Mouse (Mus musculus) layer of hippocampus, postnatal 14 days (tissue): Measurements from ENCODE around the gene Mrgprg. TPM values are rescaled to one million over a fixed set of nuclear protein-coding genes. Genes with fewer than 3 reads are reported as not detected.
A peak's percentile ranks its signal among the peaks of the same experiment; 100 is the strongest.

Experiments
- DNase-seq, 2 experiments: peaks; one replicate each; pipeline ENCODE4 v3.0.0; 2021 to 2022; ENCODE audit warnings: low spot score in 2 of 2, mixed read lengths in 1 of 2
- long read RNA-seq, 2 experiments: library from polyadenylated mRNA; stranded (forward); transcript quantifications; one replicate each; pipeline ENCODE4 v2.0.0; 2021
- total RNA-seq, 2 experiments: library from RNA; stranded (reverse); gene quantifications; 2 replicates each; pipeline ENCODE4 v1.2.3; 2021

The Mrgprg gene
- not detected for total RNA-seq
- long read RNA-seq, experiment 1, result 0 reads
- long read RNA-seq, experiment 2, result 0 reads

DNA sequence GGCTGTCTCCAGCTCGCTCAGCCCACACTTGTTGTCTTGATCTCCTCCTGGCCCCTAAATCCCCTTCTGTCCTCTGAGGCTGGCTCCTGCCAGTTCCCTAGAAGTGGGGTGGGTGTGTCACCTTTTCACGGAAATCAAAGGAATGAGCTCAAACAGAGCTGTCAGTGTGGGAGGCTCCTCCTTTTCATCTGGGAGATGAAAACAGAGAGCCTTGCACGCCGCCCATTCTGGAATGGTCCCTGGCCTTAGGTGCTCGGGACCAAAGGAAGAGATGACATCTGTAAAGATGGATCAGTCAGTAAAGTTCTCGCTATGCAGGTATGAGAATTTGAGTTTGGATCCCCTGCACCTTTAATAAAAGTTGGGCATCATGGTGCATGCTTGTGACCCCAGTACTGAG is at the start of gene Mrgprg:
Mrgprg (minus strand) TSS at position 101 of the 400 bp plus-strand sequence.
- DNase-seq, result no peak

DNA sequence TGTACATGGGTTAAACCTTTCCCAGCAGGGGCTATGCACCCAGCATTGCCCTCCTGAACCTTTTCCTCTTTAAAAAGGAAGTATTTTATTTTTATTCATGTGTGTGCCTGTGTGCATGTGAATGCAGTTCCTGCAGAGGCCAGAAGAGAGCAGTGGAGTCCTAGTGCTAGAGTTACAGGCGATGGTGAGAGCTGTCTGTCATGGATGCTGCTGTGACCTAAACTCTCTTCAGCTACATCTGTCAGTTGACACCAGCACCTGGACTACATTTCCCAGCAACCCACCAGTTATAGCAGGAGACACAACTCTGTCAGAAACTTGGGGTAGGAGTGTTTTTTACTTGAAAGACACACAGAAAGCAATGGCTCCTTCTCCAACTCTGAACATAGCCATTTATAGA is 42.1 kb upstream of the Mrgprg start:
- DNase-seq, result no peak

- peak; percentile 36 to 73 for DNase-seq
Observed at GRCm38 (mm10) chr7:143805199-143805624, 38.4 kb upstream of the Mrgprg start.

DNA sequence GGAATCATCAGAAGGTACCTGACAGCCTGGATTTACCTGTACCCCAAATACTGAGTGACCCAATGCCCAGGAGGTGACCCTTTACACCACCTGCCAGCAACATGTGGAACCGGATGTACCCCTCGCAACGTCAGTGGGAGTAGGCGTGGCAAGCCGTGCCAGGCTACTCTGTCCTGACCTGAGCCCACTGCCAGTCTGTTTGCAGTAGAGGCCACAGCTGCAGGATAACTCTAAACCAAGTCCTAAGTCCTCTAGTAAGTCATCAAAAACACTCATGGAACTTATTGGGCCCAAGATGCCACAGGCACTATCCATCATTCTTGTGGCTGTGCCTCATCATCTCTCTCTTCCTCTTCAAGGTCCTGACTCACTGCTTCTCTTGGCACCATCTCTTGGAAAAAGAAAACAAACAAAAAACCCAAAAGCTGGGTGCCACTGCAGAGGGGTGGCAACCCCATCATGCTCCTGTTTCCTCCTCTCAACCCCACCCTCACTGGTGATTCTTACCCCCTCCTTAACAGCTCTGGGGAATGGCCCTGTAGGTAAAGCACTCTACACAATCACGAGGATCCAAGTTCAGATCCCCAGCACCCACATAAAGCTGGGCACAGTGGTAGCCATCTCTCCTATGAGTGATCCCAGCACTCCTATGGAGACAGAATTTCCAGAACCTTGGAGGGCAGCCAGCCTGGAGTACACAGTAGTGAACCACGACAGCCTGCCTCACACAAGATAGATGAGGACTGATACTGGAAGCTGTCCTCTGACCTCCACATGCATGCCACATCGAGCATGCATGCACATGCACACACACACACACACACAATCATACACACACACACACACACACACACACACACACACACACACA is 34.6 kb upstream of the Mrgprg start:
- DNase-seq, result no peak

- no peak for DNase-seq
Observed at GRCm38 (mm10) chr7:143800770-143801169, 34.0 kb upstream of the Mrgprg start.

DNA sequence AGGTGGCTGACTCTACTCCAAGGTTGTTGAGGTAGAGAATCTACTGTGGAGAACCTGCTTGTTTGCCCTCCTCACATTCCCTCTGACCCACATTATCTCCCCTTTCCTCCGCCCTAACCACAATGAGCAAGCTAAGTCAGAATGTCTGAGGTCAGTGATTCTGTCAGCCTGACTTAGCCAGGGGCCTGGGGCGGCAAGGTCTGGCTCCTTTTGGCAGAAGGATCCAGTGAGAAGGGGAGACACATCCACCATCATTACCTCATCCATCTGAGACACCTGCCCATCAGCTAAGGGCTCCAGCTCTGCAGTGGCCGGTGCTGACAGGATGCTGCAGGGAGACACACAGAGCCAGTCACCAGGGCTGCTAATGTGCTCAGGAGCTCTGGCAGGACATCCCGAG is 32.0 kb upstream of the Mrgprg start:
- DNase-seq, result no peak

- DNase-seq, result no peak
Observed at GRCm38 (mm10) chr7:143793121-143793520, 26.3 kb upstream of the Mrgprg start.

- no peak for DNase-seq
Observed at GRCm38 (mm10) chr7:143792336-143792985, 25.7 kb upstream of the Mrgprg start.

DNA sequence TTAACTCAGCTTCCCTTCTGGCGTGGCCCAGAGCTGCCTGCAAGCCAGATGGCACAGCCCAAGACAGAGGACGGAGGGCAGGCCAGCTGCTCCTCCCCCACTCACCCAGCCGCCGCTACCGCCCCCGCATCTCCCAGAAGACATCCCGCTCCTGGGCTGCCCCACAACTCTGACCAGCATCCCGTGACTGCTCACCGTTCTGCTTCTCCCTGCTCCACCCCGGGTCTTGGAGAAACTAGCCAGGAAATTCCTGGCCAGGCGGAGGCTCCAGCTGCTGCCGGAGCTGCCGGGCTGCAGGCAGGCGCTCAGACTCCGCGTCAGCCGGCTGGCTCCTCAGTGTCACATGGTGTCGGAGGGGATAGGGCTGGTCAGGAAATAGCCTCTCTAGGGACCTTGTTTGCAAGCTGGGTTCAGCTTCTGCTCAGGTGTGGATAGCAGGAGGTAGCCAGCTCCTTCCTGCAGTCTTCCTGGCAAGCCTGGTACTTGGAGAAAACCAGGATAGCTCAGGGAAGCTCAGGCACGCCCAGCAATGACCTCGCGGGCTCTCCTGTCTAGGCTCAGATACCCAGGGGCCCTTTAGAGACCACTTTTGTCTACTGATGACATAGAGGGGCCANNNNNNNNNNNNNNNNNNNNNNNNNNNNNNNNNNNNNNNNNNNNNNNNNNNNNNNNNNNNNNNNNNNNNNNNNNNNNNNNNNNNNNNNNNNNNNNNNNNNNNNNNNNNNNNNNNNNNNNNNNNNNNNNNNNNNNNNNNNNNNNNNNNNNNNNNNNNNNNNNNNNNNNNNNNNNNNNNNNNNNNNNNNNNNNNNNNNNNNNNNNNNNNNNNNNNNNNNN is 17.4 kb upstream of the Mrgprg start, which contains the start of gene Mrgpre:
Mrgpre (minus strand) TSS at position 505 of the 834 bp plus-strand sequence.
- DNase-seq, result peak; percentile 49 to 75

GRCm38 (mm10) chr7:143783378-143783995 is 16.7 kb upstream of the Mrgprg start:
- DNase-seq, result no peak

GRCm38 (mm10) chr7:143777375-143777774 is 10.6 kb upstream of the Mrgprg start:
- DNase-seq, result no peak

- DNase-seq, result no peak
Observed at GRCm38 (mm10) chr7:143776137-143776536, 9.3 kb upstream of the Mrgprg start.

GRCm38 (mm10) chr7:143769461-143769860 is 2.7 kb upstream of the Mrgprg start:
- DNase-seq, result no peak

DNA sequence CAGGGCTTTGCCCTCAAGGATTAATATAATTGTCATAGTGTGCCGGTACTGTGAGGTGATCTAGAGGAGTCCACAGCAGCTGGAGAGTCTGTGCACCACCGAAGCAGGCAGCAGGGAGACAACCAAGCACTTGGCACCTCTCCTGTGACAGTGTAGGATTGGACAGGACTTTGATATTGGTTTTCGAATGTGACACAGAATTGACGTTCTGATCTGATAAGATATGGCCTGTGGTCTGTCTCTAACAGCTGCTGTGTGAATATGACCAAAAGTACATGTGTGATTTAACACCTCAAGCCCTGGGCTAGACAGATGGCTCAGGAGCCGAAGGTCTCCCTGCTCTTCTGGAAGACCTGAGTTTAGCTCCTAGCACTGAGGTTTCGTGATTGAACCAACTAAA is 1.5 kb upstream of the Mrgprg start:
- DNase-seq, result no peak

- no peak for DNase-seq
Observed at GRCm38 (mm10) chr7:143764876-143765530, 1.8 kb downstream of the Mrgprg start.

DNA sequence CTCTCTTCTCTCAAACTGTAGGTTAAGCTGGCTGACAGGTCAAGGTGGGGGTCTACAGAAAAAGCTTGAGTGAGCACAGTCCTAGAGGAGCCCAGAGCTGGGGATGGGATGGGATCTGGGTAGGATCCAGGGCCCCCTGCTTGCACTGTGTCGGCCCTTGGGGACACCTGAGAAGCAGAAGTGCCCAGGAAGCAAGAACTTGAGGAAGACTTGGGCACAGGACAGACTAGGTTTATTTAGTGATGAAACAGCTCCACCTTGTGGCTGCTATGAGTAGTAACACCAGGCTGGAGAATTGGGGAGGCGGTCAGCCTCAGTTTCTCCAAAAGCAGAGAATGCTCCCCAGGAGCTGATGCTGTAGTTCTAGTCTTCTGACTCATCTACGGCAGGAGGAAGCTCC is 3.0 kb downstream of the Mrgprg start:
- no peak for DNase-seq

DNA sequence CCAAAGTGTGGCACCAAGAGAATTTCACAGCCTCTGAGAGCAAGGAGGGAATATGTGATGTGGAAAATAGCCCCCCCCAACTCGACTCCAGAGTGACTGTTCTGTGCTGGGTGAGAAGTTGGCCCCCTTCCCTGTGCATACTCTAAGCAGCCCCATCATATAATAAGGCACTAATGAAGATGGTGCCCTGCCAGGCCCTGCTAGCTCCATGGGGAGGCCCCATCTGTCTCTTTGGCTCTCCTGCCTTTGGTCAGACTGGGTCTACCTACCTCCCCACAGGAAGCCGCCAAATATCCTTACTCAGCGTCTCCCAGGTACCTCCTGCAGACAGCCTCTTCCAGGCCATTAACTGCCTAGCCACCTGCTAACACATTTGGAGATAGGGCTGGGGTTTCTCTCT is 7.8 kb downstream of the Mrgprg start:
- no peak for DNase-seq

GRCm38 (mm10) chr7:143757696-143758095 is 9.1 kb downstream of the Mrgprg start:
- DNase-seq, result no peak

DNA sequence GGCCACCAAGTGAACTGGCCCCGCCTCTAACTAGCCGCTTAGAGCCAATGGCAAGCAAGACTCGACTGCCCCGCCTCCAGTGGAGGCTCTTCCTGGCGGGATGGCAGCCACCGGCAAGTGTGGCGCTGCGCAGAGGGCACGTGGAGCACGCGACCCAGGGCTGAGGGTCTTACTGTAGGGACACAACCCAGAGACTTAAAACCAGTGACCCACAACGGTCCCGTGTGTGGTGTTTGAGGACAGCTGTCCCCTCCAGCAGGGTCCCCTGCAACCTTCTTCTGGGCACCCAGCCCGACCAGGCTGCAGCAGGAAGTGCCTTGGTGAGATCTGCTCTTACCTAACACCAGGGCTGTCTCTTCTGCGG is 9.8 kb downstream of the Mrgprg start:
- peak; percentile 41 to 55 for DNase-seq
